Mouse (Mus musculus) testis, adult 2 months (tissue): ENCODE measurements around the gene Fbxw4.

Experiments used
- CTCF ChIP-seq: fragments of 200-500 bp; IDR thresholded peaks from 2 replicates; pipeline ENCODE4 v1.5.1; 2012; ENCODE audit warnings: low read depth, mild to moderate bottlenecking, inconsistent platforms, low read length, moderate library complexity; ENCODE audit not compliant: control insufficient read depth, insufficient read depth, insufficient replicate concordance
- POLR2A ChIP-seq: fragments of 200-500 bp; IDR thresholded peaks from 2 replicates; pipeline ENCODE4 v1.6.1; 2012; ENCODE audit warnings: low read depth, mild to moderate bottlenecking, inconsistent platforms, low read length, moderate library complexity; ENCODE audit not compliant: control insufficient read depth

GRCm38 (mm10) chr19:45622144-45622543 lies 38.0 kb downstream of the Fbxw4 start:
- TF ChIP-seq CTCF (no peak), POLR2A (no peak)
